Mouse (Mus musculus): ENCODE measurements around the gene Vangl2. TPM values are rescaled to one million over a fixed set of nuclear protein-coding genes. Genes with fewer than 3 reads are reported as not detected.

Vangl2 gene
- polyA plus RNA-seq, 1 experiment from 2014 or later, result 52.9 TPM

DNA sequence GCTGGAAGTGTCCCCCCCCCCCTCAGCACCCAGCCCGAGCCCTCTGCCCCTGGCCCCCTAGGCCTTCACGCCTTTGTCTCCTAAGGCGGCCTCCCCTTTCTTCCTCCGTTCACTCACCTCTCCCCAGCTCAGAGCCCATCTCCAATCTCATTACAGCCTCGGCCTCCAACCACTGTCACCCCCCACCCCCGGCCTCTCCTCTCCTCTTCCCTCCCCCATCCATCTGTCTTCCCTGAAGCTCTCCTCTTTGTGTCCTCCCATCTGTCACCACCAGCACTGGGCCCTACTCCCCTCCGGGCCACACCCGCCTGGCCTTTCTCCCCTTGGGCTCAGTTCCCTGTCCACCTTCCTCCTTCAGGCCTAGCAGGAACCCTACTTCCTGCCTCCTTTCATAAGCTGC is 33.0 kb upstream of the Vangl2 start:
- Histone ChIP-seq H3K4me3 (ENCODE audit: low read depth, low read length) (no peak overlapping the region), H3K36me3 (ENCODE audit: control insufficient read depth, insufficient read depth, low read length) (no peaks in the 10 kb centered on the region), H3K4me1 (ENCODE audit: control insufficient read depth, insufficient read depth, low read length) (peaks cover 23% of the 10 kb centered on the region), H3K4me2 (no peak overlapping the region), H3K9me3 (ENCODE audit: control insufficient read depth, low read length) (no peaks in the 10 kb centered on the region), H3K27ac (ENCODE audit: low read depth, low read length) (peak overlapping the region; percentile 79), H3K27me3 (ENCODE audit: control insufficient read depth, insufficient read depth, low read length) (no peaks in the 10 kb centered on the region), H3K9ac (ENCODE audit: low read length) (no peak overlapping the region)
- peak; percentile 88 for DNase-seq (ENCODE audit: low spot score, missing footprints)
- 16% methylated on average over 8 of the region's 8 CpGs for WGBS
- ATAC-seq (ENCODE audit: low FRiP score), result peak; percentile 68

- peak; percentile 45 for ATAC-seq (ENCODE audit: low FRiP score)
- Histone ChIP-seq H3K27me3 (ENCODE audit: control insufficient read depth, insufficient read depth, low read length) (no peaks in the 10 kb centered on the region), H3K9me3 (ENCODE audit: control insufficient read depth, low read length) (no peaks in the 10 kb centered on the region), H3K4me2 (no peak overlapping the region), H3K27ac (ENCODE audit: low read depth, low read length) (peak overlapping the region; percentile 79), H3K36me3 (ENCODE audit: control insufficient read depth, insufficient read depth, low read length) (no peaks in the 10 kb centered on the region), H3K4me1 (ENCODE audit: control insufficient read depth, insufficient read depth, low read length) (peaks cover 23% of the 10 kb centered on the region), H3K4me3 (ENCODE audit: low read depth, low read length) (no peak overlapping the region), H3K9ac (ENCODE audit: low read length) (no peak overlapping the region; the same call in 1 of the 2 replicates)
- 53% methylated on average over 4 of the region's 4 CpGs for WGBS
- no peak for DNase-seq (ENCODE audit: low spot score, missing footprints)
Observed at GRCm38 (mm10) chr1:172060659-172061058, 32.4 kb upstream of the Vangl2 start.

DNA sequence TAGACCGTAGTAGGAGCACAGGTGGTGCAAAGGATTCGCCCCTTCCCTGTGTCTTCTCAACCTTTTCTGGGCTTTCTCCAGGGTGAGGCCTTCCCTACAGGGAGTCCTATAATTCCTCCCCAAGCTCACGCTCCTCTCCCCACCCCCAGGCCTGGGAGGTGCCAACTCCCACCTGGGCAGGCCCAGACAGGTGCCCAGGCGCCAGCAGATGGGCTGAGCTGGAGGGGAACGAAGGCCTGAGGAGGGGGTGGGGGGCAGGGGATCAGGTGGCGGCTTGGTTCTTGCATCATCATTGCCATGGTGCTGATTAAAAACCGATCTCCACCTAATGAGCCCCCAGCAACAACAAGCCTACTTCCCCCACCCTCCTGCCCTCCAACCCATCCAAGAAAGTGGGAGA is 30.6 kb upstream of the Vangl2 start:
- Histone ChIP-seq H3K27ac (ENCODE audit: low read depth, low read length) (peak overlapping the region; percentile 79; the same call in 1 of the 2 replicates), H3K9me3 (ENCODE audit: control insufficient read depth, low read length) (no peaks in the 10 kb centered on the region), H3K4me1 (ENCODE audit: control insufficient read depth, insufficient read depth, low read length) (peaks cover 29% of the 10 kb centered on the region), H3K9ac (ENCODE audit: low read length) (no peak overlapping the region), H3K27me3 (ENCODE audit: control insufficient read depth, insufficient read depth, low read length) (peaks cover 10% of the 10 kb centered on the region), H3K4me2 (no peak overlapping the region), H3K4me3 (ENCODE audit: low read depth, low read length) (no peak overlapping the region), H3K36me3 (ENCODE audit: control insufficient read depth, insufficient read depth, low read length) (no peaks in the 10 kb centered on the region)
- ATAC-seq (ENCODE audit: low FRiP score) (no peak), DNase-seq (ENCODE audit: low spot score, missing footprints) (peak; percentile 81)
- WGBS, result 61% methylated on average over 7 of the region's 7 CpGs

- no peaks in the 10 kb centered on the region for H3K9me3 ChIP-seq (ENCODE audit: control insufficient read depth, low read length)
- peak overlapping the region; percentile 79 for H3K27ac ChIP-seq (ENCODE audit: low read depth, low read length)
- DNase-seq (ENCODE audit: low spot score, missing footprints) (no peak), ATAC-seq (ENCODE audit: low FRiP score) (no peak)
- no peak overlapping the region for H3K4me3 ChIP-seq (ENCODE audit: low read depth, low read length)
- no peaks in the 10 kb centered on the region for H3K36me3 ChIP-seq (ENCODE audit: control insufficient read depth, insufficient read depth, low read length)
- H3K4me1 ChIP-seq (ENCODE audit: control insufficient read depth, insufficient read depth, low read length), result peaks cover 33% of the 10 kb centered on the region
- peaks cover 13% of the 10 kb centered on the region for H3K27me3 ChIP-seq (ENCODE audit: control insufficient read depth, insufficient read depth, low read length)
- no peak overlapping the region; the same call in 1 of the 2 replicates for H3K4me2 ChIP-seq
- 43% methylated on average over 6 of the region's 6 CpGs for WGBS
- peak overlapping the region; percentile 35 for H3K9ac ChIP-seq (ENCODE audit: low read length)
Observed at GRCm38 (mm10) chr1:172058321-172058720, 30.1 kb upstream of the Vangl2 start.

- ATAC-seq (ENCODE audit: low FRiP score) (peak; percentile 82), DNase-seq (ENCODE audit: low spot score, missing footprints) (peak; percentile 86)
- H3K9me3 ChIP-seq (ENCODE audit: control insufficient read depth, low read length), result no peaks in the 10 kb centered on the region
- H3K4me3 ChIP-seq (ENCODE audit: low read depth, low read length), result peak within 1 kb of the TSS; percentile 39
- peak within 1 kb of the TSS; percentile 79 for H3K27ac ChIP-seq (ENCODE audit: low read depth, low read length)
- WGBS, result 28% methylated on average over 2 of the region's 2 CpGs
- peaks cover 37% of the 10 kb centered on the region for H3K4me1 ChIP-seq (ENCODE audit: control insufficient read depth, insufficient read depth, low read length)
- H3K9ac ChIP-seq (ENCODE audit: low read length), result peak within 1 kb of the TSS; percentile 35
- H3K4me2 ChIP-seq, result peak within 1 kb of the TSS; percentile 65
- H3K36me3 ChIP-seq (ENCODE audit: control insufficient read depth, insufficient read depth, low read length), result no peaks in the 10 kb centered on the region
- peaks cover 13% of the 10 kb centered on the region for H3K27me3 ChIP-seq (ENCODE audit: control insufficient read depth, insufficient read depth, low read length)
Observed at GRCm38 (mm10) chr1:172057491-172057921, 29.3 kb upstream of the Vangl2 start, which contains the start of gene Nhlh1. Nhlh1 (minus strand) TSS chr1:172057573.

- ATAC-seq (ENCODE audit: low FRiP score), result no peak
- 78% methylated on average over 4 of the region's 4 CpGs for WGBS
- Histone ChIP-seq H3K27me3 (ENCODE audit: control insufficient read depth, insufficient read depth, low read length) (peaks cover 13% of the 10 kb centered on the region), H3K9me3 (ENCODE audit: control insufficient read depth, low read length) (no peaks in the 10 kb centered on the region), H3K4me2 (peak overlapping the region; percentile 65), H3K27ac (ENCODE audit: low read depth, low read length) (no peak overlapping the region), H3K9ac (ENCODE audit: low read length) (no peak overlapping the region; the same call in 1 of the 2 replicates), H3K4me1 (ENCODE audit: control insufficient read depth, insufficient read depth, low read length) (peaks cover 31% of the 10 kb centered on the region), H3K36me3 (ENCODE audit: control insufficient read depth, insufficient read depth, low read length) (no peaks in the 10 kb centered on the region), H3K4me3 (ENCODE audit: low read depth, low read length) (peak overlapping the region; percentile 39)
- peak; percentile 65 for DNase-seq (ENCODE audit: low spot score, missing footprints)
Observed at GRCm38 (mm10) chr1:172056251-172056650, 28.0 kb upstream of the Vangl2 start.

GRCm38 (mm10) chr1:172053541-172054440 is 25.5 kb upstream of the Vangl2 start:
- Histone ChIP-seq H3K9me3 (ENCODE audit: control insufficient read depth, low read length) (no peaks in the 10 kb centered on the region), H3K36me3 (ENCODE audit: control insufficient read depth, insufficient read depth, low read length) (no peaks in the 10 kb centered on the region), H3K4me3 (ENCODE audit: low read depth, low read length) (peak overlapping the region; percentile 39), H3K9ac (ENCODE audit: low read length) (peak overlapping the region; percentile 66), H3K27ac (ENCODE audit: low read depth, low read length) (no peak overlapping the region), H3K4me1 (ENCODE audit: control insufficient read depth, insufficient read depth, low read length) (peaks cover 39% of the 10 kb centered on the region), H3K4me2 (peak overlapping the region; percentile 65), H3K27me3 (ENCODE audit: control insufficient read depth, insufficient read depth, low read length) (peaks cover 13% of the 10 kb centered on the region)
- 2% methylated on average over 42 of the region's 42 CpGs for WGBS
- ATAC-seq (ENCODE audit: low FRiP score), result no peak
- peak; percentile 92 for DNase-seq (ENCODE audit: low spot score, missing footprints)

DNA sequence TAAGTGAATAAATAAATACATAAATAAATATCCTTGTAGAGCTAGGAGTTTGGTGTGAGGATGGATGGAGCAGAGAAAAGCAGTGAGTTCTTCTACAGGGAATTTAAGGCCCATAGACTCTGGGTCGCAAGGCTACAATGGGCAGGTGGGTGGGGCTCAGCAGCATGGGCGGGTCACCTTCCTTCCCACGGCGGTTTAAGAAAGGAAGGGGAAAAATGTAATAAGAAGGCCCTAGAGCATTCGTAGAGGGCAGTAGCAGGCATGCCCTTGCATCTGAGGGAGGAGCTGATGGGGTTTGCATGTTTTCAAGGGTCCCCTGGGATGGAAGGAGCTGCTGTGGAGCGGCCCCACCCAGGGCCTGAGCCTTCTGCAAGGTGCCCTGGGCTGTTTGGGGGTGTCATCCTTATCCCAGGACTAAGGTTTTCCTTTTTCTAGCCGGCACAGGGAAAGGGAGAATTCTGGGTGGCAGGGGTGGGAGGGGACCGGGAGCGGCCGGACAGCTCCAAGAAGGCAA is 24.6 kb upstream of the Vangl2 start:
- DNase-seq (ENCODE audit: low spot score, missing footprints) (peak; percentile 87), ATAC-seq (ENCODE audit: low FRiP score) (no peak)
- Histone ChIP-seq H3K4me2 (peak overlapping the region; percentile 65), H3K36me3 (ENCODE audit: control insufficient read depth, insufficient read depth, low read length) (no peaks in the 10 kb centered on the region), H3K27me3 (ENCODE audit: control insufficient read depth, insufficient read depth, low read length) (peaks cover 13% of the 10 kb centered on the region), H3K4me1 (ENCODE audit: control insufficient read depth, insufficient read depth, low read length) (peaks cover 34% of the 10 kb centered on the region), H3K9ac (ENCODE audit: low read length) (peak overlapping the region; percentile 44; the same call in 1 of the 2 replicates), H3K27ac (ENCODE audit: low read depth, low read length) (no peak overlapping the region), H3K4me3 (ENCODE audit: low read depth, low read length) (peak overlapping the region; percentile 39; the same call in 1 of the 2 replicates), H3K9me3 (ENCODE audit: control insufficient read depth, low read length) (no peaks in the 10 kb centered on the region)
- 8% methylated on average over 10 of the region's 10 CpGs for WGBS

All from midbrain, embryonic 11.5 days (tissue).